Mouse (Mus musculus) heart, embryonic 13.5 days (tissue): ENCODE data around the gene Dusp1. TPM values are rescaled to one million over a fixed set of nuclear protein-coding genes. Genes with fewer than 3 reads are reported as not detected.

ENCODE experiments used
- microRNA-seq: library from miRNA; unstranded; fragments of <30 nt; microRNA quantifications from one replicate; pipeline ENCODE4, GENCODE M21; 2016
- polyA plus RNA-seq: library from polyadenylated mRNA; unstranded; fragments of >200 nt; fragmentation: Nextera tagmentation; extraction: Ambion mirVana; gene quantifications from 2 replicates; pipeline ENCODE4 v1.2.1, GENCODE M21; 2015

Gene Dusp1
- polyA plus RNA-seq, 1 experiment from 2014 or later = 32.8 TPM

Small RNA genes lying within 50 kb of the gene (microRNA-seq; reads per million reads assigned to microRNA genes)
- not detected for gene Gm22420

Other genes starting within 250 kb of the Dusp1 start
- gene Neurl1b, start 147.3 kb downstream of the Dusp1 start, polyA plus RNA-seq = 2.1 and 2.3 TPM in 2 replicates
- 103 and 121 TPM in 2 replicates for gene Ergic1, start 639 bp downstream of the Dusp1 start, polyA plus RNA-seq
- 187 and 228 TPM in 2 replicates for gene Atp6v0e, start 101.1 kb upstream of the Dusp1 start, polyA plus RNA-seq
- 9.4 and 10.2 TPM in 2 replicates for gene Crebrf, start 153.5 kb upstream of the Dusp1 start, polyA plus RNA-seq
- gene Bnip1, start 218.9 kb upstream of the Dusp1 start, polyA plus RNA-seq = 56.6 and 60.5 TPM in 2 replicates